Mouse (Mus musculus) left cerebral cortex, adult 9 months (tissue): ENCODE measurements at regions not wholly inside any gene's neighbourhood (a gene's known extent, or its start where the extent isn't known, plus 50 kb on each side); places are given as distances from the start of the nearest gene placed in this dataset.

ENCODE experiments used
- DNase-seq, 2 experiments: peaks; one replicate each; pipeline ENCODE4 v3.0.0; 2022; ENCODE audit warnings: low spot score in 2 of 2

DNA sequence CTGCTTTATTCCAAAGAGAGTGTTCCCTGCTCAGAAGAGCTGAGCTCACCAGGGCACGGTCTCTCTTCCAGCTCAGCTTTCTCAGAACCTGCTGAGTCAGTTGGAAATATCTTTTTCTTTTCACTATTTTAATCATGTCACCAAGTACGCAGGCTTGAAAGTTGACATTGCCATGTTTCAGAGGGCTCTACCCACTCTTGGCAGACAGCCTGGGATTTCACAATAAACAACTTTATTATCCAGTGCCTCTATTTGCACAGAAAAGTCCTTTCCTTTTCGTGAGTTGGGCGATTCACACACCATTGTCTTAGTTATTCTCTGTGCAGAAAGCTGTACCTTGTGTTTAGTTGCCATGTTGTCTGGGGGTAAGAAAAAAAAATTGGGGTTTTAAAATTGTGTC is 54.0 kb upstream of the Pabpc6 start:
- peak in 1 of 2 experiments; percentile 5 for DNase-seq

DNA sequence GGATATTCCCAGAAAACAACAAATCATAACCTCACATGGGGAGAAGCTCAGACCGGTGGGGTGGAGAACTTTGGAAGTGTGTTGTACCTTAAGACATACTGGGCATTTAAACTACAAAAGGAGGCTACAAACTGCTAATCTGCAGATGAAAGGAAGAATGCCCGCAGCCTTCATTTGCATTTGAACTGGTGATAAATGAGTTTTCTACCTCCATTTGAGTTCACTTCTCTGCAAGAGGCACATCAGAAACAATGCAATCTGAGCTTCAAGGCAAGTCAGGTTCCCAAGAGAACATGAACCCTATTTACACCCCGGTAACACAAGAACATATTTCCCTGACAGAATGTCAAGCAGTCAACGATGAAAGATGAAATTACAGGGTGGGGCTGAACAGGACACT is 53.2 kb upstream of the Pabpc6 start:
- no peak for DNase-seq
